Mouse (Mus musculus) C2C12 (cell line): ENCODE data around the gene Adssl1.

Experiments
- CEBPB ChIP-seq: IDR thresholded peaks from one replicate; pipeline ENCODE4 v1.6.1; 2011; ENCODE audit warnings: low read depth, mild to moderate bottlenecking, control low read depth, moderate library complexity
- CTCF ChIP-seq: IDR thresholded peaks from one replicate; pipeline ENCODE4 v1.5.1; 2011; ENCODE audit not compliant: control insufficient read depth, insufficient read depth, insufficient read length
- MYOG ChIP-seq: IDR thresholded peaks from one replicate; pipeline ENCODE4 v1.6.1; 2011; ENCODE audit not compliant: control insufficient read depth, insufficient read length; ENCODE audit errors: extremely low read depth
- USF1 ChIP-seq: IDR thresholded peaks from one replicate; pipeline ENCODE4 v1.6.1; 2011; ENCODE audit warnings: low read depth, mild to moderate bottlenecking, control low read depth, moderate library complexity

GRCm38 (mm10) chr12:112585924-112586538 is 33.8 kb upstream of the Adssl1 start:
- TF ChIP-seq CTCF, result no peak
- TF ChIP-seq USF1, result no peak
- no peak for TF ChIP-seq CEBPB
- TF ChIP-seq MYOG, result no peak
